Mouse (Mus musculus): ENCODE results near the gene Nmrk1. TPM values are rescaled to one million over a fixed set of nuclear protein-coding genes. Genes with fewer than 3 reads are reported as not detected.
A peak's percentile ranks its signal among the peaks of the same experiment; 100 is the strongest.

Gene Nmrk1
- total and polyA plus RNA-seq, 2 experiments from 2014 or later, result 3.6 to 4.8 TPM

DNA sequence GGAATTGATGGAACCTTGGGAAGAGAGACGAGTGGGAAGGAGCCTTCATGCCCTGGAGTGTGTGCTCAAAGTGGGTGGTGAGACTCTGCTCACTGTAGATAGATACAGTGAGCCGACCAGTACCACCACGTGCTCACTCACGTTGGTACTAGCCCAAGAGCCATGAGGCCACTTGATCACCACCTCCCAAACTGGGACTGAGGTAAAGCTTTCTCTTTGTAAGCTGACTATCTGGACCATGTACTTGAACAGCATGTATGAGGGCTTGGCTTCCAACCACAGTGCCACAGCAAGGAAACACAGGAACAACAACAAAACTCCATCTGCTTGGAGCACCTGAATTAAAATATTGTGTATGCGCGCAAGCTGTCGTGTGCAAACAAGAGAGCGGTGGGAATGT, 42.5 kb upstream of the Nmrk1 start:
- Histone ChIP-seq H3K9me3 (ENCODE audit: low read length) (no peaks in the 10 kb centered on the region), H3K27ac (ENCODE audit: low read depth, low read length) (no peak overlapping the region), H3K9ac (no peak overlapping the region), H3K4me1 (ENCODE audit: insufficient read depth) (no peaks in the 10 kb centered on the region), H3K36me3 (ENCODE audit: insufficient read depth) (no peaks in the 10 kb centered on the region), H3K4me3 (ENCODE audit: low read depth, low read length) (no peak overlapping the region), H3K4me2 (ENCODE audit: low read depth) (no peak overlapping the region), H3K27me3 (ENCODE audit: insufficient read depth, low read length) (no peaks in the 10 kb centered on the region)
- ATAC-seq (no peak), DNase-seq (peak; percentile 36)
- WGBS, result 89% methylated on average over 8 of the region's 8 CpGs
- no peak for TF ChIP-seq CTCF (IDR thresholded peaks at IDR 0.05; ENCODE audit: low read depth)

DNA sequence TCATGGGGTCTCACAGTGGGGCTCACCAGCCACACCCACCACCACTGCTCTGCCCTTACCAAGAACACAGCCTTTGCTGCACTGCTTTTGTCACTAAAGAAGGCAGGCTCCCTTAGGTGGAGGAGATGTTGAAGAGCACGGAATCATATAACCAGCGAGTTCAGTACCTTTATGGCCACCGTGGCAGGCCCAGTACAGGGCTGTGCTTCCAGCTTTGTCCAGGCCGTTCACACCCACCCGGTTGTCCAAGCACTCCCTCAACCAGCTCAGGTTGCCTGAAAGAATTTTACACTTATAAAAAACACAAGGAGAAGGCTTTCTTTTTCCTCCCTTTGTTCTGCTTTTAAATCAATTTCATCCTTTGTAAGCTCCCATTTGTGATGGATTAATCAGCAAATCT, 41.5 kb upstream of the Nmrk1 start:
- WGBS, result 63% methylated on average over 5 of the region's 5 CpGs
- Histone ChIP-seq H3K4me2 (ENCODE audit: low read depth) (no peak overlapping the region), H3K9ac (no peak overlapping the region), H3K9me3 (ENCODE audit: low read length) (no peaks in the 10 kb centered on the region), H3K4me3 (ENCODE audit: low read depth, low read length) (no peak overlapping the region), H3K27ac (ENCODE audit: low read depth, low read length) (no peak overlapping the region), H3K27me3 (ENCODE audit: insufficient read depth, low read length) (no peaks in the 10 kb centered on the region), H3K4me1 (ENCODE audit: insufficient read depth) (no peaks in the 10 kb centered on the region), H3K36me3 (ENCODE audit: insufficient read depth) (no peaks in the 10 kb centered on the region)
- DNase-seq (no peak), ATAC-seq (no peak)
- TF ChIP-seq CTCF (IDR thresholded peaks at IDR 0.05; ENCODE audit: low read depth), result no peak

DNA sequence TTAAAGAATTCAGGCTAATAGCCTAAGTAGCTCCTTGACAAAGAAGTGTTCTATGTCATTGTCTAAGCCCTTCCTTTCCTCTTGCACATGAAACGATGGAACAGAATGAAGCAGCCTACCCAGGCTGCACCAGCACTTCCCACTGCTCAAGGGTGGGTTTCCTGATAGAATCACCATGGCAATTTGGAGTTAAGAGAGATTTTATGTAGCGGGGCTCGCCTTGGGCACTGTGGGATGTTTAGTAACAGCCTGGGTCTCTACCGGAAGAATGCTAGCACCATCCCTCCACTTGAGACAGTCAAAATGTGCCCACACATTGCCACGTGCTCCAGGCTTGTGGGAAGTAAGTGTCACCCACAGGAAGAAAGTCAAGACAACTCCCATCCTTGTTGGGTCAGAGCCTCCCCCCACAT, 40.8 kb upstream of the Nmrk1 start:
- WGBS, result 41% methylated on average over 5 of the region's 5 CpGs
- Histone ChIP-seq H3K4me2 (ENCODE audit: low read depth) (no peak overlapping the region), H3K36me3 (ENCODE audit: insufficient read depth) (no peaks in the 10 kb centered on the region), H3K27me3 (ENCODE audit: insufficient read depth, low read length) (no peaks in the 10 kb centered on the region), H3K27ac (ENCODE audit: low read depth, low read length) (no peak overlapping the region), H3K9ac (no peak overlapping the region), H3K9me3 (ENCODE audit: low read length) (no peaks in the 10 kb centered on the region), H3K4me3 (ENCODE audit: low read depth, low read length) (no peak overlapping the region), H3K4me1 (ENCODE audit: insufficient read depth) (no peaks in the 10 kb centered on the region)
- DNase-seq, result no peak
- no peak for TF ChIP-seq CTCF (IDR thresholded peaks at IDR 0.05; ENCODE audit: low read depth)
- ATAC-seq, result peak; percentile 55; the same call in 1 of the 2 replicates

DNA sequence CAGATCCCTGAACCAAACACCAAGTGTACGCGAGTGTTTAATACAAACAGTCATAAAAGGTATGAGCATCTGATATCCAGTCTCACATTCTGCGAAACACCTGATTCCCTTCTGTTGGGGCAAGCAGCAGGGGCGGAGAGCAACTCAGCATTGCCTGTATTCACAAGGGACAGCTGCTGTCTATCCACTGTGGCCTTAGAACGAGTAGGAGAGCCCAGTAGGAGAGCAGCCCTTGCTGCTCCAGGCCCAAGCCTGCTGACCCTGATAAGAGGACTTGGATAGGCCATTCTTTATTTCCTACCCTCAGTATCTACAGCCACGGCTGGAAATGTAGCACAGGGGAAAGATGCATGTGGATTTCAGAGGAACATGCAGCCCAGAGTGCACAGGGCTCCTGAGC, 38.8 kb upstream of the Nmrk1 start:
- TF ChIP-seq CTCF (IDR thresholded peaks at IDR 0.05; ENCODE audit: low read depth), result no peak
- H3K27me3 ChIP-seq (ENCODE audit: insufficient read depth, low read length), result no peaks in the 10 kb centered on the region
- H3K4me3 ChIP-seq (ENCODE audit: low read depth, low read length), result no peak overlapping the region
- no peak overlapping the region for H3K27ac ChIP-seq (ENCODE audit: low read depth, low read length)
- H3K4me1 ChIP-seq (ENCODE audit: insufficient read depth), result no peaks in the 10 kb centered on the region
- 82% methylated on average over 6 of the region's 6 CpGs for WGBS
- no peak overlapping the region for H3K9ac ChIP-seq
- no peak overlapping the region for H3K4me2 ChIP-seq (ENCODE audit: low read depth)
- DNase-seq, result no peak
- no peaks in the 10 kb centered on the region for H3K9me3 ChIP-seq (ENCODE audit: low read length)
- H3K36me3 ChIP-seq (ENCODE audit: insufficient read depth), result no peaks in the 10 kb centered on the region
- no peak for ATAC-seq

DNA sequence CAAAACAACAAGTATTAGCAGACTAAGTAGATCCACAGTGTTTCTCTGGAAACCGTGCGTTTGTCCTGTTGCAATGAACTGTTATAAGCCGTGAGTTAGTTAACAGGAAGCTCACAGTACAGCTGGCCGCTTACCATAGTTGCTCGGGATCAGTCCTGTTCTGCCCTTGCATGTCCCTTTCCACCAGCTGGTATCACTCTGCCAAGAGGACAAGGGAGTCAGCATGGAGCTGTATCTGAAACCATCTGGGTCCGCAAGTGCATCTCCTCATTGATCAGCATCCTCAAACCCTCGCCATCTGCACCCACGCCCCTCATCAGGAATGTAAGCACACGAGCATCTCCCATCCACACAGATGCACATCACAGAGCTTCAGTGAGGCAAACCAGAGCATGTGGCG, 38.0 kb upstream of the Nmrk1 start:
- no peak overlapping the region for H3K9ac ChIP-seq
- DNase-seq, result no peak
- H3K4me2 ChIP-seq (ENCODE audit: low read depth), result no peak overlapping the region
- H3K4me1 ChIP-seq (ENCODE audit: insufficient read depth), result no peaks in the 10 kb centered on the region
- WGBS, result 82% methylated on average over 10 of the region's 10 CpGs
- TF ChIP-seq CTCF (IDR thresholded peaks at IDR 0.05; ENCODE audit: low read depth), result no peak
- no peak overlapping the region for H3K4me3 ChIP-seq (ENCODE audit: low read depth, low read length)
- no peaks in the 10 kb centered on the region for H3K9me3 ChIP-seq (ENCODE audit: low read length)
- no peak overlapping the region for H3K27ac ChIP-seq (ENCODE audit: low read depth, low read length)
- no peaks in the 10 kb centered on the region for H3K27me3 ChIP-seq (ENCODE audit: insufficient read depth, low read length)
- no peaks in the 10 kb centered on the region for H3K36me3 ChIP-seq (ENCODE audit: insufficient read depth)
- ATAC-seq, result peak; percentile 30; the same call in 1 of the 2 replicates

DNA sequence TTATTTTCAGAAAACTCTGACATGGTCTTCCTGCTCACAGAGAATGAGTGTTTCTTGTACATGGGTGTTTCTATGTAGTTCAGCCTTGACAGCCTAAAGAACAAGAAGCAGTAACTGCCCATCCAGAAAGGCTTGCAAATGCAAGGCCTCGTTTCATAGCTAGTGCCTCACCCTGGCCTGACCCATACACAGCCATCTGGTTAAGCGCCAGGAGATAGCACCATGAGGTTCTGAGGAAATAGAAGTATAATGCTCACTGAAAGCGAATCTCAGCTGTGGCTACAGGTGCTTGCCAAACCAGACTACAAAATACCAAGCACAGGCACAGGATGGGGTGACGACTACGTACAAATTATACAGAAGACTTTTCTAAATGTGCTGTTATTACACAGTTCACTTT, 34.9 kb upstream of the Nmrk1 start:
- no peak for TF ChIP-seq CTCF (IDR thresholded peaks at IDR 0.05; ENCODE audit: low read depth)
- no peaks in the 10 kb centered on the region for H3K4me1 ChIP-seq (ENCODE audit: insufficient read depth)
- H3K9me3 ChIP-seq (ENCODE audit: low read length), result no peaks in the 10 kb centered on the region
- no peaks in the 10 kb centered on the region for H3K27me3 ChIP-seq (ENCODE audit: insufficient read depth, low read length)
- H3K27ac ChIP-seq (ENCODE audit: low read depth, low read length), result no peak overlapping the region
- no peak for ATAC-seq
- no peak overlapping the region for H3K4me3 ChIP-seq (ENCODE audit: low read depth, low read length)
- no peak for DNase-seq
- 85% methylated on average over 5 of the region's 5 CpGs for WGBS
- no peaks in the 10 kb centered on the region for H3K36me3 ChIP-seq (ENCODE audit: insufficient read depth)
- no peak overlapping the region for H3K4me2 ChIP-seq (ENCODE audit: low read depth)
- no peak overlapping the region for H3K9ac ChIP-seq

DNA sequence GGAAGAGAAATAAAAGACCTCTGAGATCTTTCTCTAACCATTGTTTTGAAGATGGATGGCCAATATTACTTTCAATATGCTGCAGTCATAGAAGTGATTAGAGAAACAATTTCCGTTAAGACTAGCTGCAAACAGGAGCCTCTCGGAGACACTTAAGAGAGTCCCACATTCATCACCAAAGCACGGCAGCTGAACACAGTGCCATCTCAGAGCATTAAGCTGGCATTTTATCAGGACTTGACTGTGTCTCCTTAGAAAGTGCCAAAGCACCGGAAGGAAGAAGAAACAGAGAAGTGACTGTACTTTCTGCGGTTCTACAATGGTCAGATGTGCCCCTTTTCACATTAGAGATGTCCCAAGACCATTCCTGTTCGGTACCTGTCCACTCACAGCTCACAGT, 34.0 kb upstream of the Nmrk1 start:
- DNase-seq (no peak), ATAC-seq (no peak)
- Histone ChIP-seq H3K9me3 (ENCODE audit: low read length) (no peaks in the 10 kb centered on the region), H3K36me3 (ENCODE audit: insufficient read depth) (no peaks in the 10 kb centered on the region), H3K27ac (ENCODE audit: low read depth, low read length) (no peak overlapping the region), H3K9ac (no peak overlapping the region), H3K4me2 (ENCODE audit: low read depth) (no peak overlapping the region), H3K4me3 (ENCODE audit: low read depth, low read length) (no peak overlapping the region), H3K4me1 (ENCODE audit: insufficient read depth) (no peaks in the 10 kb centered on the region), H3K27me3 (ENCODE audit: insufficient read depth, low read length) (no peaks in the 10 kb centered on the region)
- WGBS, result 70% methylated on average over 6 of the region's 6 CpGs
- no peak for TF ChIP-seq CTCF (IDR thresholded peaks at IDR 0.05; ENCODE audit: low read depth)

All from forebrain, postnatal 0 days (tissue).